25 mouse cellular contexts compared by ENCODE assay signal in the genomic region with DNA sequence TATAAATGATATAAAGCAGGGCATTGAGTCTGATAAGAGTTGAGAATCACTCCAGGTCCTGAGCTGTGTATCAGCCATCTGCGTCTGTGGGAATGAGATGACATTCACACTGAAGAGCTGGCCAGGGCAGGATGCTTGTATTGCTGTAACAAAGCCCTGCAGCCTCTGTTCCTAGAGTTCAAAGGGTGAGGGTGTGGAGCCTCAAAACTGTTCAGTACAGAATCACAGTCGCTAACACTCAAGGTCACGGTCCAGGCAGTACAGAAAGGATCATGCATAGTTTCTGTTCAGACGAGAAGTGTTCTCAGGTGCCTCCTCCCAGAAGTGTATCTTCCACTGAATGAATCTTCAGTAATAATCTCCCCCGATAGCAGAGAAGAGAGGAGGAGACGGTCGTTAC.
DNase-seq lines count a peak whose midpoint lies in the region; ATAC-seq lines count a peak whose summit lies in the region.
"Had no signal": no experiment of that assay in that cellular context is flagged by ENCODE, and none has a peak within 500 bp of the region (broad histone marks: within the 10 kb centered on the region; RNA-seq: fewer than 3 reads in every experiment).

No protein-coding gene starts in this region.

- no peaks in the 10 kb centered on the region for H3K27me3 ChIP-seq in hindbrain, embryonic 10.5 days (ENCODE audit: insufficient read depth, poor library complexity, severe bottlenecking)
- no peaks in the 10 kb centered on the region for H3K27me3 ChIP-seq in hindbrain, embryonic 14.5 days (ENCODE audit: control insufficient read depth, insufficient read depth, low read length)
- H3K27me3 ChIP-seq in neural tube, embryonic 15.5 days (replicated peaks), result no peaks in the 10 kb centered on the region
- no peaks in the 10 kb centered on the region for H3K27me3 ChIP-seq in embryonic facial prominence, embryonic 10.5 days (replicated peaks; ENCODE audit: low read depth, poor library complexity, severe bottlenecking)
- H3K27me3 ChIP-seq: CH12.LX; embryonic facial prominence, embryonic 15.5 days; heart, embryonic 15.5 days; hindbrain, embryonic 15.5 days had no signal

- H3K9ac ChIP-seq in hindbrain, embryonic 14.5 days, result no peak overlapping the region
- no peak overlapping the region for H3K9ac ChIP-seq in neural tube, embryonic 15.5 days (replicated peaks)
- H3K9ac ChIP-seq: embryonic facial prominence, embryonic 15.5 days; heart, embryonic 15.5 days; hindbrain, embryonic 15.5 days had no signal

- 64% methylated on average over 7 of the region's 7 CpGs for WGBS in hindbrain, embryonic 10.5 days
- WGBS in hindbrain, embryonic 14.5 days, result 50% methylated on average over 7 of the region's 7 CpGs
- 29% methylated on average over 7 of the region's 7 CpGs for WGBS in neural tube, embryonic 15.5 days
- 67% methylated on average over 7 of the region's 7 CpGs for WGBS in embryonic facial prominence, embryonic 10.5 days

- H3K4me2 ChIP-seq in hindbrain, embryonic 14.5 days (replicated peaks), result no peak overlapping the region
- no peak overlapping the region for H3K4me2 ChIP-seq in neural tube, embryonic 15.5 days
- H3K4me2 ChIP-seq: embryonic facial prominence, embryonic 15.5 days; heart, embryonic 11.5 days; heart, embryonic 15.5 days; hindbrain, embryonic 15.5 days had no signal

- no peak for DNase-seq in hindbrain, embryonic 10.5 days (ENCODE audit: low spot score)
- no peak for DNase-seq in hindbrain, embryonic 14.5 days (ENCODE audit: low spot score)
- peak; percentile 11 for DNase-seq in neural tube, embryonic 10.5 days (ENCODE audit: extremely low spot score, low spot score)
- peak; percentile 6 for DNase-seq in embryonic facial prominence, embryonic 10.5 days (ENCODE audit: low spot score)
- no peak for DNase-seq in natural killer cell, adult 2 months (ENCODE audit: low spot score in 2 of 2)
- no peak for DNase-seq in gastrocnemius, postnatal 10 days
- DNase-seq: adrenal gland, postnatal 14 days; cerebellum, adult 11-12 months; cerebellum, adult 9-10 months; cerebellum, postnatal 25 days; gastrocnemius, adult 2 months; gastrocnemius, postnatal 36 days; heart, adult 2 months; heart, postnatal 14 days had no signal

- H3K4me3 ChIP-seq in hindbrain, embryonic 10.5 days, result no peak overlapping the region
- H3K4me3 ChIP-seq in hindbrain, embryonic 14.5 days (replicated peaks; ENCODE audit: low read length), result no peak overlapping the region
- H3K4me3 ChIP-seq in neural tube, embryonic 15.5 days (replicated peaks), result no peak overlapping the region
- no peak overlapping the region for H3K4me3 ChIP-seq in embryonic facial prominence, embryonic 10.5 days
- H3K4me3 ChIP-seq: embryonic facial prominence, embryonic 15.5 days; erythroblast, embryonic 14.5 days; forebrain, embryonic 10.5 days; gastrocnemius, adult 2 months; heart, adult 2 months; heart, embryonic 15.5 days; hindbrain, embryonic 15.5 days had no signal

- H3K27ac ChIP-seq in hindbrain, embryonic 10.5 days, result 0 out of 2 replicates have a peak overlapping the region, but pooled peaks have one; percentile 8
- H3K27ac ChIP-seq in hindbrain, embryonic 14.5 days, result no peak overlapping the region
- H3K27ac ChIP-seq in neural tube, embryonic 15.5 days (replicated peaks), result no peak overlapping the region
- H3K27ac ChIP-seq in embryonic facial prominence, embryonic 10.5 days (replicated peaks), result no peak overlapping the region
- H3K27ac ChIP-seq: embryonic facial prominence, embryonic 15.5 days; forebrain, embryonic 10.5 days; gastrocnemius, adult 2 months; heart, adult 2 months; heart, embryonic 15.5 days; hindbrain, embryonic 15.5 days had no signal

- H3K9me3 ChIP-seq in hindbrain, embryonic 10.5 days, result no peaks in the 10 kb centered on the region
- no peaks in the 10 kb centered on the region for H3K9me3 ChIP-seq in hindbrain, embryonic 14.5 days (ENCODE audit: control insufficient read depth, low read length)
- no peaks in the 10 kb centered on the region for H3K9me3 ChIP-seq in neural tube, embryonic 15.5 days (replicated peaks)
- no peaks in the 10 kb centered on the region for H3K9me3 ChIP-seq in embryonic facial prominence, embryonic 10.5 days
- H3K9me3 ChIP-seq: embryonic facial prominence, embryonic 15.5 days; forebrain, embryonic 10.5 days; G1E; heart, embryonic 15.5 days; hindbrain, embryonic 15.5 days had no signal

- H3K4me1 ChIP-seq in hindbrain, embryonic 10.5 days (replicated peaks), result peaks cover 24% of the 10 kb centered on the region; the same call in 1 of the 2 replicates
- H3K4me1 ChIP-seq in hindbrain, embryonic 14.5 days (replicated peaks; ENCODE audit: control insufficient read depth, insufficient read depth, low read length), result no peaks in the 10 kb centered on the region; the same call in 1 of the 2 replicates
- H3K4me1 ChIP-seq in neural tube, embryonic 15.5 days, result peaks cover 16% of the 10 kb centered on the region
- peaks cover 34% of the 10 kb centered on the region for H3K4me1 ChIP-seq in embryonic facial prominence, embryonic 10.5 days
- H3K4me1 ChIP-seq: heart, embryonic 15.5 days had no signal

- no peaks in the 10 kb centered on the region for H3K36me3 ChIP-seq in hindbrain, embryonic 10.5 days
- no peaks in the 10 kb centered on the region for H3K36me3 ChIP-seq in hindbrain, embryonic 14.5 days (replicated peaks; ENCODE audit: control insufficient read depth, insufficient read depth)
- no peaks in the 10 kb centered on the region for H3K36me3 ChIP-seq in neural tube, embryonic 15.5 days
- H3K36me3 ChIP-seq in embryonic facial prominence, embryonic 10.5 days (replicated peaks), result no peaks in the 10 kb centered on the region
- H3K36me3 ChIP-seq: embryonic facial prominence, embryonic 15.5 days; forebrain, embryonic 10.5 days; G1E; heart, embryonic 15.5 days; hindbrain, embryonic 15.5 days had no signal

- no peak for ATAC-seq in hindbrain, embryonic 14.5 days (ENCODE audit: low FRiP score)
- no peak for ATAC-seq in neural tube, embryonic 15.5 days (ENCODE audit: low FRiP score)
- ATAC-seq: activated CD4-positive, CD25-positive, alpha-beta regulatory T cell, adult 4 months; forebrain, embryonic 14.5 days had no signal

Comparison
In these comparisons a context has a peak if more than half of its experiments do, and no peak if none do; other contexts are left out.
1. DNase-seq: peak in neural tube, embryonic 10.5 days (single experiment) and embryonic facial prominence, embryonic 10.5 days (single experiment); none in hindbrain, embryonic 10.5 days (single experiment), hindbrain, embryonic 14.5 days (single experiment), natural killer cell, adult 2 months (0 of 2) and gastrocnemius, postnatal 10 days (single experiment).